Mouse (Mus musculus): Measurements from ENCODE around the gene Arid1a. TPM values are rescaled to one million over a fixed set of nuclear protein-coding genes. Genes with fewer than 3 reads are reported as not detected.

Gene Arid1a
- polyA plus RNA-seq, 1 experiment = 74.9 TPM

DNA sequence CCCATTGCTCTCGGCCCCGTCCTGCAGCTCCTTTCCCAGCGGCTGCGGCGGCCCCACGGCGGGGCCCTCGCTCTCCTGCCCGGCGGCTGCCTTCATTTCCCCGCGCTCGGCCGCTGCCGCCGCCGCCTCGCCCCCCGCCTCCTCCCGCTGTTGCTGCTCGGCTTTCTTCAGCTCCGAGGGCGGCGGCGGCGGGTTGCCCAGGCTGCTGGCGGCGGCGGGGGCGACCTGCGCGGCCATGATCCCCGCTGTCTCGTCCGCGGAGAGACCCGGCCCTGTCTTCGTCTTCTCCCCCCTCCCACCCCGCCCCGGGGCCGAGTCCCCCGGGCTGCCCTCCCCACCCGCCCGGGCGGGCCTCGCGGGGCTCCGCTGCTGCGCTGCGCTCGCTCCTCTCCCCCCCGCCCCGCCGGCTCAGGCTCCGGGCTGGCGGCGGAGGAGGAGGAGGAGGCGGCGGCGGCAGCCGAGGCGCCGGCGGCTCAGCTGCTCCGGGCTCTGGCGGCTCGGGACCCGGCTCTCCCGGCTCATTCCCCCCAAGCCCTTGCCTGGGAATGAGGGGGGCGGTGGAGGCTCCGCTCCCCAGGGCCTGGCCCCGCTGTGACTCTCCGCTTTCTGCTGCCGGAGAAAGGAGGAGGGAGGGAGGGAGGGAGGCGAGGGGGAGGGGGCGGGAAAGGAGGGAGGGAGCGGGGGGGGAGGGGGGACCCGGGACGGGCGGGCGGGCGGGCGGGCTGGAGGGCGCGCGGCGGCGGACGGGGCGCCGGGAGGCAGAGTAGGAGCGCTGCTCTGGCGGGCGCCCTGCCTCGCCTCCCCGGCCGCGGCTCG lies 3.0 kb downstream of the Arid1a start:
- Histone ChIP-seq H3K36me3 (ENCODE audit: control insufficient read depth, insufficient read depth, low read length) (0 out of 2 replicates have a peak, but pooled peaks cover 2% of the 10 kb centered on the region), H3K4me3 (ENCODE audit: low read depth, low read length) (peak overlapping the region; percentile 99), H3K27ac (ENCODE audit: insufficient read depth, low read depth, low read length) (peak overlapping the region; percentile 97), H3K4me1 (ENCODE audit: control insufficient read depth, insufficient read depth, insufficient read length, low read length) (peaks cover 19% of the 10 kb centered on the region), H3K27me3 (ENCODE audit: control insufficient read depth, insufficient read depth, low read length) (no peaks in the 10 kb centered on the region; the same call in 1 of the 2 replicates)
- 0% methylated on average over 65 of the region's 99 CpGs for WGBS
- TF ChIP-seq POLR2A (IDR thresholded peaks at IDR 0.05; ENCODE audit: low read depth, low read length) (peak; percentile 68; the same call in 1 of the 2 replicates), CTCF (IDR thresholded peaks at IDR 0.05; ENCODE audit: extremely low read depth, insufficient read length, insufficient replicate concordance, low read depth, low read length) (no peak)

DNA sequence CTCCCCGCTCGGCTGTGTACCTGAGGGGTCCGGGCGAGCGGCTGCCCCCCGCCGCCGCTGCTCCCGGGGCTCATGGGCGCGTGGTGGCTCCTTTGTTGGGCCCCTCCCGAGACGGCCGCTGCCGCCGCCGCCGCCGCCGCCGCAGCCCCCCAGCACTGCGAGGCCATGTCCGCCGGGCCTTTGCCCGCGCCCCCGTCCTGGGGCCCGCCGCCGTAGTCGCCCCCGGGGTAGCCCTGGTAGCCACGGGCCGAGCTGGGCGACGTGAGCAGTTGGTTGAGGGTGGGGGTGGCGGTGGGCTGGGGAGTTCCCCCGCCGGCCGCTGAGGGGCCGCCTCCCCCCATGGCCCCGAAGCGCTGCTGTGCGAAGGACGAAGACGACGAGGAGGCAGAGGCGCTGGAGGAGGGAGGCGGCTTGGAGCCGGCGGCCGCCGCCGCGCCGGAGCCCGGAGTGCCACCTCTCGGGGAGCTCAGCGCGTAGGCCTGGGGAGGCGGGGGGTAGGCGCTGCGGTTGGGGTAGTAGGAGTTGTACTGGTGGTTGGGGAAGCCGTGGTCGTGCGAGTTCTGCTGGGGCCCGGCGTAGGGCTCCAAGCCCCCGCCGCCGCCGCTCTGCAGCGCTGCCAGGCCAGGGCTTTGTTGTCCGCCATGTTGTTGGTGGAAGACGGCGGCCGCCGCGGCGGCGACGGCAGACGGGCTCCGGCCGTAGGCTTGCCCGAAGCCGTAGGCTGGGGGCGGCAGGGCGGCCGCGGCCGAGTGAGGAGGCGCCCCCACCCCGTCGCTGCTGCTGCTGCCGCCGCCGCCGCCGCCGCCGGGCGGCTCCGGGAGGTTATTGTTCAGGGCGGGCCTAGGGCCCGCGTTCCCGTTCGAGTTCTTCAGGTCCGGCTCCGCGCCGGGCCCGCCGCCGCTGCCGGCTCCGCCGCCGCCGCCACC lies 3.9 kb downstream of the Arid1a start:
- TF ChIP-seq CTCF (IDR thresholded peaks at IDR 0.05; ENCODE audit: extremely low read depth, insufficient read length, insufficient replicate concordance, low read depth, low read length) (no peak), POLR2A (IDR thresholded peaks at IDR 0.05; ENCODE audit: low read depth, low read length) (peak; percentile 48)
- Histone ChIP-seq H3K4me3 (ENCODE audit: low read depth, low read length) (peak overlapping the region; percentile 99), H3K27ac (ENCODE audit: insufficient read depth, low read depth, low read length) (peak overlapping the region; percentile 79), H3K36me3 (ENCODE audit: control insufficient read depth, insufficient read depth, low read length) (peaks cover 6% of the 10 kb centered on the region; the same call in 1 of the 2 replicates), H3K27me3 (ENCODE audit: control insufficient read depth, insufficient read depth, low read length) (no peaks in the 10 kb centered on the region; the same call in 1 of the 2 replicates), H3K4me1 (ENCODE audit: control insufficient read depth, insufficient read depth, insufficient read length, low read length) (peaks cover 21% of the 10 kb centered on the region)
- WGBS = under 1% methylated on average over 108 of the region's 121 CpGs

DNA sequence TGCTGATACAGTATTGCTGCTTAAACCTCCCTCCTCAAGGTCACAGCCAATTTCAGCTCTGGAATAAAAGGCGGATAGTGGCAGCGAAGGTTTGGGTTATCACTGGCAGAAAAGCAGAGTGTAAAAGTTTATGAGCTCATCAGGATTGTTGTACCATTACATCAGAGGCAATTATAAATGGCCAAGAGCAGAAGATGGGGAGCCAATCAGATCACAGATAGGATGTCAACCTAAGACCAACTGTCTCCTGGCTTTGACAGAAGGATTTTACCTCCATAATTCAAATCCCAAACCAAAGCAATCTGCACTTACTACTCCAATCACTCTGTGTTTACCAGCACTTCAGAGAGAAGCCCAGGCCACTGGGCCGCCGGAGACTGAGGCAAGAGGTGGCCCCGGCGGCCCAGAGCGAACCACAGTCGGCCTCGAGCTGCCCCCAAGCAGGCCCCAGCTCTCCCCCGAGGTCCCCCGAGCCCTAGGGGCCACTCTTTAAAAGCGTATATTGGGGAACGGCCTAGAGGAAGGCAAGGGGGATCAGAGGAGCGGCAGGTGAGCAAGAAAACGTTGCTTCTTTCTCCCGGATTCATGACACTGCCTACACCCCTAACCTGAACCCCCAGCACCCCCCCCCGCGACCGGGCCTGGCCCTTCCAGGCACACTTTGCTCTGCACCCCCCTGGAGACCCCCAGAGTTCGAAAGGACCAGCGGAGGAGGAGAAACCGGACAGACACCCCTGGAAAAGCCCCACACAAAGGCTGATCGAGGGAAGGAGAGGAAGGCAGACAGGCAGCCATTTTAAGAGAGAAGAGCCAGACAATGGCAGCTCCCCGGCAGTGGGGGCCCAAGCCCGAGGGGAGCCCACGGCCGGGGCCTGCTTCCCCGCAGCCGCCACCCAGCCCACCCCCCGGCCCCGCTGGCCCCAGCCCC lies 4.8 kb downstream of the Arid1a start:
- Histone ChIP-seq H3K4me3 (ENCODE audit: low read depth, low read length) (peak overlapping the region; percentile 99), H3K4me1 (ENCODE audit: control insufficient read depth, insufficient read depth, insufficient read length, low read length) (peaks cover 21% of the 10 kb centered on the region), H3K27me3 (ENCODE audit: control insufficient read depth, insufficient read depth, low read length) (no peaks in the 10 kb centered on the region; the same call in 1 of the 2 replicates), H3K27ac (ENCODE audit: insufficient read depth, low read depth, low read length) (peak overlapping the region; percentile 72), H3K36me3 (ENCODE audit: control insufficient read depth, insufficient read depth, low read length) (peaks cover 7% of the 10 kb centered on the region; the same call in 1 of the 2 replicates)
- TF ChIP-seq CTCF (IDR thresholded peaks at IDR 0.05; ENCODE audit: extremely low read depth, insufficient read length, insufficient replicate concordance, low read depth, low read length) = no peak
- no peak for TF ChIP-seq POLR2A (IDR thresholded peaks at IDR 0.05; ENCODE audit: low read depth, low read length)
- WGBS = under 1% methylated on average over 31 of the region's 31 CpGs

DNA sequence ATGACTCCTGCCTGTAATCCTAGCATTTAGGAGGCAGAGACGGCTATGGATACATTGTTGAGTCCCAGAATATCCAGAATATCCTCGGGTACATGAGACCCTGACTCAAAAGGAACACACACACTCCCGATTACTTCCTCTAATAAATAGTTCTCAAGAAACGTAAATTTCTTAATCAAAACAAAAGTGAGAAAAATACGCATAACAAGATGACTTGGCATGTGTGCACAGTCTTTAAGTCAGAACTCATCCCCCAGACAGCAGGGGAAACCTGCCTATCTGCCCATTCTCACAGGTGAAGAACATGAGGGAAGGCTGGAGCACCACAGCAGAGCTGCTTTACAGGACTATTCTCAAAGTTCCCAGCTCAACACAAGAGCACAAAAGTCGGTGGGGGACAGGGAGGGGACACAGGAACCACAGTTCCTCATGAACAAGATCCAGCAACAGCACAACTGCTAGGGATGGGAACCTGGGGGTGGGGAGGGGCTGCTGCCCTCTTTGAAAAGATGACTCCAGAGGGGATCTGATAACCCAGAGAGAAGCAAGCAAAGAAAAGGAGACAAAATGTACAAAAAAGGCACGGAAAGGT lies 6.3 kb downstream of the Arid1a start:
- WGBS = 33% methylated on average over 7 of the region's 7 CpGs
- peak overlapping the region; percentile 20 for H3K4me3 ChIP-seq (ENCODE audit: low read depth, low read length)
- no peak for TF ChIP-seq CTCF (IDR thresholded peaks at IDR 0.05; ENCODE audit: extremely low read depth, insufficient read length, insufficient replicate concordance, low read depth, low read length)
- TF ChIP-seq POLR2A (IDR thresholded peaks at IDR 0.05; ENCODE audit: low read depth, low read length) = no peak
- H3K36me3 ChIP-seq (ENCODE audit: control insufficient read depth, insufficient read depth, low read length) = peaks cover 7% of the 10 kb centered on the region; the same call in 1 of the 2 replicates
- H3K27me3 ChIP-seq (ENCODE audit: control insufficient read depth, insufficient read depth, low read length) = no peaks in the 10 kb centered on the region; the same call in 1 of the 2 replicates
- H3K27ac ChIP-seq (ENCODE audit: insufficient read depth, low read depth, low read length) = no peak overlapping the region
- peaks cover 17% of the 10 kb centered on the region for H3K4me1 ChIP-seq (ENCODE audit: control insufficient read depth, insufficient read depth, insufficient read length, low read length)

DNA sequence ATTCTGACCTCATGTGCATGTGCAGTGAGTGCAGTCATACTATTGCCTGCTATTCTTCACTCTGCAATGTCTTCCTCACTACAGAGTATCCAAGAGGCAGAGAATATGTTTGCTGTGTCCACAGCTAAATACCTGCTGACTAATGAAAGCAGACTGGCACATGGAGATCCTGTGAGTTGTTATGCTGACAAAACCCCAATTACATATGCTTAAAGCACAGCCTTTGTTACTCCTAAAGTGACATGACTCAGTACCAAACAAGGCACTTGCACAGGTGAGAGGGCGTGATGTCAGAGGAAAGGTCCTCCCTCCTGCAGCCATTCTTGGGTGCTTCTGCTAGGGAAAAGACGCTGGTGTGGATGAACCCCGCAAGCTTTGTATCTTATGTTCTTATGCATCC lies 21.3 kb downstream of the Arid1a start:
- no peak for TF ChIP-seq POLR2A (IDR thresholded peaks at IDR 0.05; ENCODE audit: low read depth, low read length)
- no peak for TF ChIP-seq CTCF (IDR thresholded peaks at IDR 0.05; ENCODE audit: extremely low read depth, insufficient read length, insufficient replicate concordance, low read depth, low read length)
- Histone ChIP-seq H3K27ac (ENCODE audit: insufficient read depth, low read depth, low read length) (no peak overlapping the region), H3K4me3 (ENCODE audit: low read depth, low read length) (no peak overlapping the region), H3K27me3 (ENCODE audit: control insufficient read depth, insufficient read depth, low read length) (no peaks in the 10 kb centered on the region), H3K36me3 (ENCODE audit: control insufficient read depth, insufficient read depth, low read length) (peaks cover 27% of the 10 kb centered on the region), H3K4me1 (ENCODE audit: control insufficient read depth, insufficient read depth, insufficient read length, low read length) (peaks cover 9% of the 10 kb centered on the region)
- WGBS = 71% methylated on average over 3 of the region's 3 CpGs

DNA sequence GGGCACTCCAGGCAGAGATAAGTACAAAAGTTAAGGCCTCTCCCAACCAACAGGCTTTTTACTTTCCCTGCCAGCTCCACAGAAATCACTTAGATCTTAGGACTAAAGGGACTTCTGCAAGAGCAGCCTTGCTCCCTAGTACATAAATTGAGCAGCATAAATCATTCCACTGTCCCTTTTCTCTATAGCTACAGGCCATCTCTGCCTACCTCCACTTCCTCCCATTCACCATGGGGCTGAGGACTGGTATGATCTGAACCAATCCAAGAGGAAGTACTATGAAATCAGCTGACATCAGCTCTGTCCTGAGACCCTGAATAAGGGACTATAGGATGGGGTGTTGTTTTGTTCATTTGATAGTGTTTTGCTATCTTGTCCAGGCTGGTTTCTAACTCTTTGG lies 26.4 kb downstream of the Arid1a start:
- Histone ChIP-seq H3K4me1 (ENCODE audit: control insufficient read depth, insufficient read depth, insufficient read length, low read length) (peaks cover 19% of the 10 kb centered on the region), H3K36me3 (ENCODE audit: control insufficient read depth, insufficient read depth, low read length) (peaks cover 9% of the 10 kb centered on the region), H3K4me3 (ENCODE audit: low read depth, low read length) (no peak overlapping the region), H3K27ac (ENCODE audit: insufficient read depth, low read depth, low read length) (peak overlapping the region; percentile 14; the same call in 1 of the 2 replicates), H3K27me3 (ENCODE audit: control insufficient read depth, insufficient read depth, low read length) (no peaks in the 10 kb centered on the region)
- TF ChIP-seq CTCF (IDR thresholded peaks at IDR 0.05; ENCODE audit: extremely low read depth, insufficient read length, insufficient replicate concordance, low read depth, low read length) (no peak), POLR2A (IDR thresholded peaks at IDR 0.05; ENCODE audit: low read depth, low read length) (no peak)
